Mouse (Mus musculus) liver, embryonic 11.5 days (tissue): ENCODE measurements around the gene Tln2. TPM values are rescaled to one million over a fixed set of nuclear protein-coding genes. Genes with fewer than 3 reads are reported as not detected.

Source experiments
- ATAC-seq: fragments of 200-750 bp; cut with Nextera tagmentation; replicated peaks from 2 replicates; pipeline ENCODE4 v1.8.0; 2017; ENCODE audit warnings: moderate number of reproducible peaks, mild to moderate bottlenecking, moderate TSS enrichment, moderate library complexity; ENCODE audit not compliant: low FRiP score
- DNase-seq: peaks from one replicate; pipeline ENCODE4 v3.0.0-alpha.2; 2017; ENCODE audit warnings: low spot score
- H3K27ac ChIP-seq: fragments of 300-500 bp; sonication (generic); 2 replicates; pipeline ENCODE4 v1.5.1; 2014; ENCODE audit warnings: mild to moderate bottlenecking, low read depth, low read length, control low read depth
- H3K27me3 ChIP-seq: fragments of 300-500 bp; sonication (generic); replicated peaks from 2 replicates; pipeline ENCODE4 v1.6.1; 2014; ENCODE audit warnings: low read length, mixed read lengths; ENCODE audit not compliant: control insufficient read depth, insufficient read depth
- H3K36me3 ChIP-seq: fragments of 300-500 bp; sonication (generic); 2 replicates; pipeline ENCODE4 v1.6.1; 2014; ENCODE audit warnings: mild to moderate bottlenecking, low read length, moderate library complexity, mixed read lengths; ENCODE audit not compliant: control insufficient read depth, insufficient read depth
- H3K4me1 ChIP-seq: fragments of 300-500 bp; sonication (generic); replicated peaks from 2 replicates; pipeline ENCODE4 v1.6.1; 2014; ENCODE audit warnings: low read length, mixed read lengths; ENCODE audit not compliant: control insufficient read depth, insufficient read depth
- H3K4me2 ChIP-seq: fragments of 300-500 bp; sonication (generic); 2 replicates; pipeline ENCODE4 v1.6.1; 2014; ENCODE audit warnings: mild to moderate bottlenecking, control low read depth, moderate library complexity
- H3K4me3 ChIP-seq: fragments of 300-500 bp; sonication (generic); 2 replicates; pipeline ENCODE4 v1.5.1; 2014; ENCODE audit warnings: low read depth, low read length, control low read depth
- H3K9ac ChIP-seq: fragments of 300-500 bp; sonication (generic); 2 replicates; pipeline ENCODE4 v1.6.1; 2014; ENCODE audit warnings: low read depth, low read length, control low read depth
- H3K9me3 ChIP-seq: fragments of 300-500 bp; sonication (generic); 2 replicates; pipeline ENCODE4 v1.6.1; 2016; ENCODE audit warnings: low read length, inconsistent platforms, mixed read lengths; ENCODE audit not compliant: control insufficient read depth
- WGBS: fragments of 180-500 bp; shearing (Covaris S2); extraction: QIAGEN DNeasy Blood & Tissue Kit; methylation state at CpG from one replicate; pipeline ENCODE4 v1.1.7; 2014; 5-methylcytosine and 5-hydroxymethylcytosine counted together
- polyA plus RNA-seq: library from polyadenylated mRNA; unstranded; fragments of >200 nt; fragmentation: Nextera tagmentation; extraction: Ambion mirVana; gene quantifications from 2 replicates; pipeline ENCODE4 v1.2.1, GENCODE M21; 2014

Gene Tln2
- polyA plus RNA-seq, 1 experiment from 2014 or later: 12.7 TPM

DNA sequence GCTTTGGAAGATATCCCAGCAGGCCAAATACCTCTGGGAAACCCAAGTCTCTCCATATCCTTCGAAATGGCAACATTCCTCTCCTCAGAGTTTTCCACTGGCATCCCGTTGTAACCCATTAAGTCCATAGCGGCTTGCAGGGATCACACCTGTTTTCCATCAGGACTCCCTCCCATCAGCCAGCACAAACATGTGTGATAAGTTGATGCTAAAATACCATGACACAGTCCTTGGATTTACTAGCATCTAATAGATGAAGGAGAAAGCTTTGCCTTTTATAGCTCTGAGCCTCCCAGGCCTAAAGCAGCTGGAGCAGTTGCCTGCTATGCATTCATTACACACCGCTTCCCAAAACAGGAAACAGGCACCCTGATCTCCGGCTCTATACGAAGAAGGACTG, 377.5 kb downstream of the Tln2 start:
- no peak overlapping the region for H3K9ac ChIP-seq
- 60% methylated on average over 6 of the region's 6 CpGs for WGBS
- no peak overlapping the region; the same call in 1 of the 2 replicates for H3K27ac ChIP-seq
- H3K36me3 ChIP-seq: no peaks in the 10 kb centered on the region
- DNase-seq: no peak
- H3K9me3 ChIP-seq: no peaks in the 10 kb centered on the region
- H3K4me1 ChIP-seq: peaks cover 6% of the 10 kb centered on the region; the same call in 1 of the 2 replicates
- ATAC-seq: no peak
- H3K27me3 ChIP-seq: no peaks in the 10 kb centered on the region
- H3K4me3 ChIP-seq: no peak overlapping the region
- no peak overlapping the region for H3K4me2 ChIP-seq

DNA sequence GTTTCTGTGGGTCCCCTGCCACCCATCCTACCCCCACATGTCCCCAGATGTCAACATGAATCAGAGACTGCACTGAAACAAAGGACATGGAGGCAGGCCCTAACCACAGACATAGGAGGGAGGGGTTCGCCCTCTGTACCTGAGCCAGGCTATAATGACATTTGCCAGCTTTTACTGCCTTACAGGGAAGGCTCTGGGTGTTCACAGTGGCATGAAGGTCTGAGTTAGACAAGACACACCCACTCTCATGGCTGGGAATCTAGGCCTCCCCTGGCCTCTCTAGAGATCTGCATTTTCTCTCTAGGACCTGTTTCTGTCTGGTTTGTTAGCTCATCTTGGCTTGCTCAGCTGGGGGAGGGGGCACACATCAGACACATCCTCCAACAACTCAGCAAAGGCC, 380.8 kb downstream of the Tln2 start:
- no peaks in the 10 kb centered on the region for H3K9me3 ChIP-seq
- WGBS: 92% methylated on average over 1 of the region's 1 CpGs
- H3K9ac ChIP-seq: no peak overlapping the region
- H3K36me3 ChIP-seq: no peaks in the 10 kb centered on the region
- H3K4me1 ChIP-seq: peaks cover 3% of the 10 kb centered on the region; the same call in 1 of the 2 replicates
- no peak overlapping the region for H3K4me2 ChIP-seq
- no peaks in the 10 kb centered on the region for H3K27me3 ChIP-seq
- H3K27ac ChIP-seq: peak overlapping the region; percentile 32; the same call in 1 of the 2 replicates
- no peak for ATAC-seq
- H3K4me3 ChIP-seq: no peak overlapping the region
- no peak for DNase-seq

DNA sequence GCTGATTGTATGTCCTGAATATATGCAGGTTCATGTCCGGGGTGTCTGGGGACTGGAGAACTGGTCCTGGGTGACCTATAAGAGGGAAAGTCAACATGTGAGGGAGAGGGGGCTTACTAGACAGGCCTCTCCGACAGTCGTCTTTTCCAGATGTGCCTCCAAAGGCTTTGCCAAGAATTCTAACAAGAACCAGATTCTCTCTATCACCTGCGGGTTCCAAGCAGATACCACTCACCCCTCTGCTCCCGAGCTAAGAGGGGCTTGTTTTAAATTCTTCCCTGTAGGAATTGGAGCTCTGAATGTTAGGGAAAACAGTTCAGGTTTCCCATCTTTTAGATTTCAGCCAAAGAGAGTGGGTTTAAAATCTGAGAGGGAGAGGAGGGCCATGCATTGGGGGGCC, 381.3 kb downstream of the Tln2 start:
- H3K9ac ChIP-seq: no peak overlapping the region
- H3K9me3 ChIP-seq: no peaks in the 10 kb centered on the region
- H3K4me1 ChIP-seq: peaks cover 3% of the 10 kb centered on the region; the same call in 1 of the 2 replicates
- peak overlapping the region; percentile 32; the same call in 1 of the 2 replicates for H3K27ac ChIP-seq
- no peaks in the 10 kb centered on the region for H3K36me3 ChIP-seq
- DNase-seq (no peak), ATAC-seq (no peak)
- H3K4me3 ChIP-seq: no peak overlapping the region
- no peaks in the 10 kb centered on the region for H3K27me3 ChIP-seq
- WGBS: 59% methylated on average over 5 of the region's 5 CpGs
- no peak overlapping the region for H3K4me2 ChIP-seq

- Histone ChIP-seq H3K9me3 (0 out of 2 replicates have a peak, but pooled peaks cover 2% of the 10 kb centered on the region), H3K4me2 (no peak overlapping the region), H3K36me3 (no peaks in the 10 kb centered on the region), H3K27me3 (no peaks in the 10 kb centered on the region), H3K27ac (no peak overlapping the region), H3K4me3 (no peak overlapping the region), H3K9ac (no peak overlapping the region), H3K4me1 (peaks cover 3% of the 10 kb centered on the region; the same call in 1 of the 2 replicates)
- WGBS: 74% methylated on average over 8 of the region's 8 CpGs
- no peak for ATAC-seq
- DNase-seq: no peak
Observed at GRCm38 (mm10) chr9:67176073-67176472, 383.4 kb downstream of the Tln2 start.

- no peak overlapping the region for H3K4me2 ChIP-seq
- H3K27me3 ChIP-seq: no peaks in the 10 kb centered on the region
- no peak overlapping the region for H3K27ac ChIP-seq
- no peak for ATAC-seq
- 84% methylated on average over 6 of the region's 6 CpGs for WGBS
- no peak overlapping the region for H3K4me3 ChIP-seq
- H3K36me3 ChIP-seq: no peaks in the 10 kb centered on the region
- H3K4me1 ChIP-seq: peaks cover 6% of the 10 kb centered on the region
- DNase-seq: no peak
- H3K9ac ChIP-seq: no peak overlapping the region
- 0 out of 2 replicates have a peak, but pooled peaks cover 2% of the 10 kb centered on the region for H3K9me3 ChIP-seq
Observed at GRCm38 (mm10) chr9:67173816-67174215, 385.7 kb downstream of the Tln2 start.

DNA sequence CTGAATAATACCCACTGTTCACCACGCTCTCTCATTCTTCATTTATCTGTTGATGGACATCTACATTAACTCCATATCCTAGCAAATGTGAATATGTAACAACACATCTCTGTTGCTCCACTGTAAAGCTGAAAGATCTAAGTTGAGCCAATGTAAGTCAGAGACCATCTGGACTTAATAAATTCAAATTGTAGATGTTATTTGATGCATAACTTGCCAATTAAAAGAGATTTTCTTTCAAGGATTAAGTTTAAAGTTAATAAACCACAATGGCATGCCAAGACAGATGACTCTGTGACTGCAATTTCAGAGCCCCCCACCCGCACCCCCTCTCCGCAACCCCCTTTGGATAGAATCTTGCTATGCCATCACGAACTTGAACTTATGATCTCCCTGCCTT, 386.3 kb downstream of the Tln2 start:
- Histone ChIP-seq H3K4me1 (peaks cover 3% of the 10 kb centered on the region), H3K4me2 (no peak overlapping the region), H3K4me3 (no peak overlapping the region), H3K36me3 (no peaks in the 10 kb centered on the region), H3K9ac (no peak overlapping the region), H3K9me3 (0 out of 2 replicates have a peak, but pooled peaks cover 2% of the 10 kb centered on the region), H3K27me3 (no peaks in the 10 kb centered on the region), H3K27ac (no peak overlapping the region)
- DNase-seq (no peak), ATAC-seq (no peak)
- WGBS: 89% methylated on average over 4 of the region's 4 CpGs

GRCm38 (mm10) chr9:67171409-67171808, 388.1 kb downstream of the Tln2 start:
- H3K36me3 ChIP-seq: no peaks in the 10 kb centered on the region
- H3K4me3 ChIP-seq: no peak overlapping the region
- WGBS: 85% methylated on average over 4 of the region's 4 CpGs
- peaks cover 3% of the 10 kb centered on the region for H3K4me1 ChIP-seq
- ATAC-seq: no peak
- peak overlapping the region; percentile 35; the same call in 1 of the 2 replicates for H3K27ac ChIP-seq
- H3K4me2 ChIP-seq: no peak overlapping the region; the same call in 1 of the 2 replicates
- no peaks in the 10 kb centered on the region for H3K27me3 ChIP-seq
- H3K9me3 ChIP-seq: 0 out of 2 replicates have a peak, but pooled peaks cover 2% of the 10 kb centered on the region
- DNase-seq: no peak
- H3K9ac ChIP-seq: no peak overlapping the region

GRCm38 (mm10) chr9:67170759-67171158, 388.7 kb downstream of the Tln2 start:
- Histone ChIP-seq H3K27ac (peak overlapping the region; percentile 35), H3K4me1 (peaks cover 3% of the 10 kb centered on the region), H3K4me2 (no peak overlapping the region), H3K9me3 (0 out of 2 replicates have a peak, but pooled peaks cover 2% of the 10 kb centered on the region), H3K9ac (no peak overlapping the region), H3K4me3 (no peak overlapping the region), H3K27me3 (no peaks in the 10 kb centered on the region), H3K36me3 (no peaks in the 10 kb centered on the region)
- ATAC-seq (peak; percentile 74), DNase-seq (peak; percentile 48)
- WGBS: 27% methylated on average over 8 of the region's 8 CpGs

DNA sequence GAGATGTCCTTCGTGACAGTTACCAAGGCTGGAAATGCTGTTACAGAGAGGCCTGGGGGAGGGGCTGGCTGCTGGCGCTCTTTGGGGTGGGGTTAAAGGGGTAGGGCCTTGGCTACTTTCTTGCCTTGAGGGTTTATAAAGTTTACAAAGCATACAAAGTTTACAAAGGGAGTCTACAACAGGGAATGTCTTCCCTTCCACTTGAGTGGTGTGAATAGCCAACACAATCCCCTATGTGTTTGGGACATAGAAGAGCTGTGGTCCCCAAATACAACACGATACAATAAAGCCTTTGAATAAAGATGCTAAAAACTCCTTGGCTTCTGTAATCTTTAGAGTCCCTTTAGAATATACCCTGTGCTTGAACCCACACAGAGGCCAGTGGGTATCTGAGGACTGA, 389.5 kb downstream of the Tln2 start:
- DNase-seq (no peak), ATAC-seq (no peak)
- no peak overlapping the region for H3K4me3 ChIP-seq
- H3K9ac ChIP-seq: no peak overlapping the region
- peak overlapping the region; percentile 35; the same call in 1 of the 2 replicates for H3K27ac ChIP-seq
- no peaks in the 10 kb centered on the region for H3K27me3 ChIP-seq
- H3K36me3 ChIP-seq: no peaks in the 10 kb centered on the region
- WGBS: 69% methylated on average over 3 of the region's 3 CpGs
- 0 out of 2 replicates have a peak, but pooled peaks cover 2% of the 10 kb centered on the region for H3K9me3 ChIP-seq
- no peak overlapping the region for H3K4me2 ChIP-seq
- H3K4me1 ChIP-seq: peaks cover 3% of the 10 kb centered on the region
